Mouse (Mus musculus) liver, embryonic 14.5 days (tissue): ENCODE measurements around the gene Sept1.

Source experiments
- CTCF ChIP-seq: IDR thresholded peaks from 2 replicates; pipeline ENCODE4 v1.5.1; 2016; ENCODE audit warnings: antibody characterized with exemption, low read depth, control low read depth
- EP300 ChIP-seq: IDR thresholded peaks from 2 replicates; pipeline ENCODE4 v1.6.1; 2016; ENCODE audit warnings: antibody characterized with exemption, low read depth

DNA sequence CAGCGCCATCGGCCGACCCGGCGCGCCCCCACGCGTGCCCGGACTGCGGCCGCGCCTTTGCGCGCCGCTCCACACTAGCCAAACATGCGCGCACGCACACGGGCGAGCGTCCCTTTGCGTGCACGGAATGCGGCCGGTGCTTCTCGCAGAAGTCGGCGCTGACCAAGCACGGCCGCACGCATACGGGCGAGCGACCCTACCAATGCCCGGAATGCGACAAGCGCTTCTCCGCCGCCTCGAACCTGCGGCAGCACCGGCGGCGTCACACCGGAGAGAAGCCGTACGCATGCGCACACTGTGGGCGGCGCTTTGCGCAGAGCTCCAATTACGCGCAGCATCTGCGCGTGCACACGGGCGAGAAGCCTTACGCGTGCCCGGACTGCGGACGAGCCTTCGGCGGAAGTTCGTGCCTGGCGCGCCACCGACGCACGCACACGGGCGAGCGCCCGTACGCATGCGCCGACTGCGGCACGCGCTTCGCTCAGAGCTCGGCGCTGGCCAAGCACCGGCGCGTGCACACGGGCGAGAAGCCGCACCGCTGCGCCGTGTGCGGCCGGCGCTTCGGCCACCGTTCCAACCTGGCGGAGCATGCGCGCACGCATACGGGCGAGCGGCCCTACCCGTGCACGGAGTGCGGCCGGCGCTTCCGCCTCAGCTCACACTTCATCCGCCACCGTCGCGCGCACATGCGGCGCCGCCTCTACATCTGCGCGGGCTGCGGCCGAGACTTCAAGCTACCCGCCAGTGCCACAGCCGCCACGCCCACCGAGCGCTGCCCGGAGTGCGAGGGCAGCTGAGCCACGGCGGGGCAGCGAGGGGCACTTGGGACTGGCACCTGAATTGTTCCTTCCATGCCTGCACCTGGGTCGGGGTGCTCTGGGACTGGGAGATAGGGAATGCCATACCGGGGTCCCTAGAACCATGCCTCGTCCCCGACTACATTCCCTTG, 21.2 kb upstream of the Sept1 start:
- TF ChIP-seq CTCF (no peak), EP300 (no peak)
